Mouse (Mus musculus) lung, embryonic 16.5 days (tissue): ENCODE data around the gene Gm49450. TPM values are rescaled to one million over a fixed set of nuclear protein-coding genes. Genes with fewer than 3 reads are reported as not detected.

ENCODE experiments used
- ATAC-seq: fragments of 200-750 bp; cut with Nextera tagmentation; 2 replicates; pipeline ENCODE4 v1.8.0; 2017; ENCODE audit warnings: low read depth, mild to moderate bottlenecking, moderate library complexity
- H3K27ac ChIP-seq: fragments of 300-500 bp; sonication (generic); 2 replicates; pipeline ENCODE4 v1.5.1; 2014; ENCODE audit warnings: mild to moderate bottlenecking, control low read depth, low read length
- H3K27me3 ChIP-seq: fragments of 300-500 bp; sonication (generic); 2 replicates; pipeline ENCODE4 v1.6.1; 2014; ENCODE audit warnings: low read depth, low read length, mixed read lengths; ENCODE audit not compliant: control insufficient read depth, insufficient read depth
- H3K36me3 ChIP-seq: fragments of 300-500 bp; sonication (generic); 2 replicates; pipeline ENCODE4 v1.6.1; 2014; ENCODE audit warnings: low read length; ENCODE audit not compliant: control insufficient read depth, insufficient read depth
- H3K4me1 ChIP-seq: fragments of 300-500 bp; sonication (generic); replicated peaks from 2 replicates; pipeline ENCODE4 v1.6.1; 2014; ENCODE audit warnings: low read length, mixed read lengths; ENCODE audit not compliant: control insufficient read depth, insufficient read depth
- H3K4me2 ChIP-seq: fragments of 300-500 bp; sonication (generic); 2 replicates; pipeline ENCODE4 v1.6.1; 2014; ENCODE audit warnings: low read depth, low read length, control low read depth
- H3K4me3 ChIP-seq: fragments of 300-500 bp; sonication (generic); 2 replicates; pipeline ENCODE4 v1.5.1; 2014; ENCODE audit warnings: mild to moderate bottlenecking, low read length, control low read depth
- H3K9ac ChIP-seq: fragments of 300-500 bp; sonication (generic); 2 replicates; pipeline ENCODE4 v1.6.1; 2014; ENCODE audit warnings: low read length, control low read depth
- H3K9me3 ChIP-seq: fragments of 300-500 bp; sonication (generic); 2 replicates; pipeline ENCODE4 v1.6.1; 2016; ENCODE audit warnings: low read length; ENCODE audit not compliant: control insufficient read depth
- WGBS: fragments of 180-500 bp; shearing (Covaris S2); extraction: QIAGEN DNeasy Blood & Tissue Kit; methylation state at CpG from one replicate; pipeline ENCODE4 v1.1.7; 2014; 5-methylcytosine and 5-hydroxymethylcytosine counted together
- polyA plus RNA-seq: library from polyadenylated mRNA; unstranded; fragments of >200 nt; fragmentation: Nextera tagmentation; extraction: Ambion mirVana; gene quantifications from 2 replicates; pipeline ENCODE4 v1.2.1, GENCODE M21; 2015

Gm49450 gene
- polyA plus RNA-seq, 1 experiment from 2014 or later: not detected

- ATAC-seq: peak; percentile 94
These were observed 39.9 kb upstream of the Gm49450 start for GRCm38 (mm10) chr15:98993093-98993793.

GRCm38 (mm10) chr15:98992086-98992912, 38.9 kb upstream of the Gm49450 start:
- Histone ChIP-seq H3K4me3 (peak overlapping the region; percentile 41), H3K27ac (peak overlapping the region; percentile 95), H3K4me1 (peaks cover 32% of the 10 kb centered on the region), H3K9me3 (no peaks in the 10 kb centered on the region), H3K36me3 (no peaks in the 10 kb centered on the region), H3K4me2 (peak overlapping the region; percentile 69), H3K9ac (peak overlapping the region; percentile 73), H3K27me3 (no peaks in the 10 kb centered on the region)
- peak; percentile 50; the same call in 1 of the 2 replicates for ATAC-seq
- WGBS: 26% methylated on average over 17 of the region's 17 CpGs

More at GRCm38 (mm10) chr15:98993093-98993793, 39.9 kb upstream of the Gm49450 start:
- H3K36me3 ChIP-seq: no peaks in the 10 kb centered on the region
- H3K4me2 ChIP-seq: peak overlapping the region; percentile 69
- H3K9me3 ChIP-seq: no peaks in the 10 kb centered on the region
- H3K9ac ChIP-seq: peak overlapping the region; percentile 73
- 4% methylated on average over 35 of the region's 35 CpGs for WGBS
- peaks cover 27% of the 10 kb centered on the region for H3K4me1 ChIP-seq
- H3K27ac ChIP-seq: peak overlapping the region; percentile 95
- no peaks in the 10 kb centered on the region for H3K27me3 ChIP-seq
- peak overlapping the region; percentile 41 for H3K4me3 ChIP-seq

- H3K36me3 ChIP-seq: no peaks in the 10 kb centered on the region
- H3K27ac ChIP-seq: no peak overlapping the region; the same call in 1 of the 2 replicates
- H3K27me3 ChIP-seq: no peaks in the 10 kb centered on the region
- no peak overlapping the region for H3K4me3 ChIP-seq
- no peak for ATAC-seq
- WGBS: 31% methylated on average over 9 of the region's 9 CpGs
- no peaks in the 10 kb centered on the region for H3K9me3 ChIP-seq
- H3K4me2 ChIP-seq: no peak overlapping the region
- H3K9ac ChIP-seq: peak overlapping the region; percentile 47
- peaks cover 38% of the 10 kb centered on the region for H3K4me1 ChIP-seq
These were observed 38.2 kb upstream of the Gm49450 start for GRCm38 (mm10) chr15:98991540-98992050.

- 34% methylated on average over 15 of the region's 15 CpGs for WGBS
- H3K9me3 ChIP-seq: no peaks in the 10 kb centered on the region
- H3K27me3 ChIP-seq: no peaks in the 10 kb centered on the region
- peaks cover 44% of the 10 kb centered on the region for H3K4me1 ChIP-seq
- no peak overlapping the region for H3K4me3 ChIP-seq
- no peaks in the 10 kb centered on the region for H3K36me3 ChIP-seq
- no peak overlapping the region for H3K27ac ChIP-seq
- peak overlapping the region; percentile 46 for H3K9ac ChIP-seq
- ATAC-seq: no peak
- H3K4me2 ChIP-seq: no peak overlapping the region; the same call in 1 of the 2 replicates
These were observed 37.6 kb upstream of the Gm49450 start for GRCm38 (mm10) chr15:98990669-98991539.

GRCm38 (mm10) chr15:98989701-98990430, 36.5 kb upstream of the Gm49450 start:
- Histone ChIP-seq H3K9ac (no peak overlapping the region), H3K4me1 (peaks cover 47% of the 10 kb centered on the region), H3K9me3 (no peaks in the 10 kb centered on the region), H3K27me3 (no peaks in the 10 kb centered on the region), H3K27ac (no peak overlapping the region), H3K4me3 (no peak overlapping the region), H3K36me3 (no peaks in the 10 kb centered on the region), H3K4me2 (no peak overlapping the region)
- no peak for ATAC-seq
- 45% methylated on average over 11 of the region's 12 CpGs for WGBS

GRCm38 (mm10) chr15:98988787-98989186, 35.4 kb upstream of the Gm49450 start:
- Histone ChIP-seq H3K4me1 (peaks cover 51% of the 10 kb centered on the region), H3K4me3 (no peak overlapping the region), H3K4me2 (no peak overlapping the region), H3K27ac (no peak overlapping the region), H3K9me3 (no peaks in the 10 kb centered on the region), H3K9ac (no peak overlapping the region), H3K27me3 (no peaks in the 10 kb centered on the region), H3K36me3 (no peaks in the 10 kb centered on the region)
- 66% methylated on average over 3 of the region's 3 CpGs for WGBS
- no peak for ATAC-seq

- Histone ChIP-seq H3K36me3 (no peaks in the 10 kb centered on the region), H3K27ac (peak overlapping the region; percentile 92), H3K9me3 (no peaks in the 10 kb centered on the region), H3K9ac (0 out of 2 replicates have a peak overlapping the region, but pooled peaks have one; percentile 25), H3K4me3 (no peak overlapping the region), H3K27me3 (no peaks in the 10 kb centered on the region), H3K4me1 (peaks cover 48% of the 10 kb centered on the region), H3K4me2 (no peak overlapping the region)
- no peak for ATAC-seq
- 46% methylated on average over 8 of the region's 8 CpGs for WGBS
These were observed 34.4 kb upstream of the Gm49450 start for GRCm38 (mm10) chr15:98987661-98988181.

- no peaks in the 10 kb centered on the region for H3K9me3 ChIP-seq
- H3K9ac ChIP-seq: peak overlapping the region; percentile 51; the same call in 1 of the 2 replicates
- no peaks in the 10 kb centered on the region for H3K36me3 ChIP-seq
- no peaks in the 10 kb centered on the region for H3K27me3 ChIP-seq
- H3K4me1 ChIP-seq: peaks cover 45% of the 10 kb centered on the region
- 0 out of 2 replicates have a peak overlapping the region, but pooled peaks have one; percentile 5 for H3K4me2 ChIP-seq
- ATAC-seq: peak; percentile 36; the same call in 1 of the 2 replicates
- 25% methylated on average over 7 of the region's 7 CpGs for WGBS
- H3K4me3 ChIP-seq: no peak overlapping the region
- peak overlapping the region; percentile 92 for H3K27ac ChIP-seq
These were observed 33.8 kb upstream of the Gm49450 start for GRCm38 (mm10) chr15:98987077-98987630.
